Mouse (Mus musculus): ENCODE measurements around the gene Prpsap2. TPM values are rescaled to one million over a fixed set of nuclear protein-coding genes. Genes with fewer than 3 reads are reported as not detected.

The Prpsap2 gene
- 13.2 and 18.1 TPM in 2 replicates for polyA plus RNA-seq (2012; rRNA removed; ENCODE audit: low replicate concordance)

DNA sequence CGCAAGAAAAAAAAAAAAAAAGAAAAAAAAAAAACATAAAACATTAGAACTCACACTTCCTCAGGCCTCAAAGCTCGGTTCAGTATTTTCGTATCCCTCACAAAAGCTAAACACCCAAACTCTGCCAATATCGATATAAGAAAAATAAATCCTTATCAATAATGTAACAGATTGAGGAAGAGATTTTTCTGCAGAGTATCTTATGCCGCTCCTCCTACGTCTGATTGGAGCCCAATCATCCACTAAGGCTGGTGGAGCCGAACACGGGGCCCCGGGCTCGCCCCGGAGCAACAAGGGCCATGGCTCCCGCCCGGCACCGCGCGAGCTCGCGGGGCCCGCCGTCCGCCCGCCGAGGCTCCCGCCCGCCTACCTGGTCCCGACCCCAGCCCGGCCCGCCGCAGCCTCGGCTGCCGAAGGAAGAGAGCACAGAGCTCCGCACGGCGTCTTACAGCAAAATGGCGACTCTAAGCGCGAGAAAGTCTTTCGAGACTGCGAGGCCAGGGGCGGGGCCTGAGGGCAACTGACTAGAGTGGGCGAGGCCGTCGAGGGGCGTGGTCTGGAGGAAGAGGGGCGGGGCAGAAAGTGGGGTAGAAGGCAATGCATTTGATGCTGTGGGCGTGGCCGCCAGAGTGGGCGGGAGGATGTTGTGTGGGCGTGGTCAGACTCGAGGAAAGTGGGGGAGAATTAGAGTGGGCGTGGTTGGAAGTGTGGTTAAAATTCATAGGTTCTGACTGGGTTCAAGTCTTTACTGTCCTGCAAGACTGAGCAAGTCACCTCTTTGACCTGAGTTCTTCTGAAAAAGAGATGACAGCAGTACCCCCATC lies at the start of gene Prpsap2:
TSS of gene Prpsap2 (minus strand) at position 505 of the 824 bp plus-strand sequence.

GRCm38 (mm10) chr11:61720636-61721035 lies 41.3 kb downstream of the Prpsap2 start, which contains the start of gene Slc5a10:
TSS of gene Slc5a10 (minus strand) at chr11:61720826.

GRCm38 (mm10) chr11:61683907-61684731 lies 77.8 kb downstream of the Prpsap2 start, which contains the start of gene Fam83g:
TSS of gene Fam83g (plus strand) at chr11:61684091.

Other genes starting within 250 kb of the Prpsap2 start
- 26.0 and 35.3 TPM in 2 replicates for gene Epn2, start 182.4 kb downstream of the Prpsap2 start, polyA plus RNA-seq (2012; rRNA removed; ENCODE audit: low replicate concordance)
- gene Grap, start 108.8 kb downstream of the Prpsap2 start, polyA plus RNA-seq (2012; rRNA removed; ENCODE audit: low replicate concordance), result 35.2 and 60.2 TPM in 2 replicates
- 2.2 and 2.6 TPM in 2 replicates for gene Fam83g, start 78.0 kb downstream of the Prpsap2 start, polyA plus RNA-seq (2012; rRNA removed; ENCODE audit: low replicate concordance)
- 0.07 TPM in 1 of 2 replicates, not detected in the other for gene Slc5a10, start 41.3 kb downstream of the Prpsap2 start, polyA plus RNA-seq (2012; rRNA removed; ENCODE audit: low replicate concordance)
- 58.8 and 111 TPM in 2 replicates for gene Ulk2, start 93.0 kb upstream of the Prpsap2 start, polyA plus RNA-seq (2012; rRNA removed; ENCODE audit: low replicate concordance)
- gene Akap10, start 168.2 kb upstream of the Prpsap2 start, polyA plus RNA-seq (2012; rRNA removed; ENCODE audit: low replicate concordance), result 9.7 and 14.4 TPM in 2 replicates
- 3.0 and 3.6 TPM in 2 replicates for gene Specc1, start 194.7 kb upstream of the Prpsap2 start, polyA plus RNA-seq (2012; rRNA removed; ENCODE audit: low replicate concordance)